Mouse (Mus musculus) left cerebral cortex, postnatal 25 days (tissue): ENCODE measurements around the gene S100a3. TPM values are rescaled to one million over a fixed set of nuclear protein-coding genes. Genes with fewer than 3 reads are reported as not detected.

Experiments
- DNase-seq, 2 experiments: peaks; one replicate each; pipeline ENCODE4 v3.0.0; 2022; ENCODE audit warnings: low spot score in 2 of 2, mixed read lengths in 1 of 2
- intact Hi-C: fragments of 180-260 bp; cut with DNase I; formaldehyde crosslinking; loops from one replicate; pipeline ENCODE4 v1.15.1; 2025
- total RNA-seq, 2 experiments: library from RNA; stranded (reverse); gene quantifications; 2 replicates each; pipeline ENCODE4 v1.2.3; 2021

S100a3 gene
- total RNA-seq, 2 experiments from 2014 or later: 1.1 to 1.4 TPM

- intact Hi-C loops: no loop called here
- no peak for DNase-seq
These were observed 10.0 kb upstream of the S100a3 start for GRCm38 (mm10) chr3:90550421-90550790.

GRCm38 (mm10) chr3:90552231-90552630, 8.1 kb upstream of the S100a3 start:
- no peak for DNase-seq
- intact Hi-C loops: no loop called here

- intact Hi-C loops: no loop called here
These were observed 4.4 kb upstream of the S100a3 start for GRCm38 (mm10) chr3:90555954-90556353.

GRCm38 (mm10) chr3:90574691-90575090, 14.3 kb downstream of the S100a3 start:
- intact Hi-C loops: no loop called here

More at GRCm38 (mm10) chr3:90555954-90556353, 4.4 kb upstream of the S100a3 start:
- peak; percentile 26 to 72 for DNase-seq

GRCm38 (mm10) chr3:90575320-90575719, 14.9 kb downstream of the S100a3 start:
- intact Hi-C loops: no loop called here

More at GRCm38 (mm10) chr3:90574691-90575090, 14.3 kb downstream of the S100a3 start:
- no peak for DNase-seq

GRCm38 (mm10) chr3:90576351-90577001, 16.1 kb downstream of the S100a3 start:
- intact Hi-C loops: no loop called here
- DNase-seq: no peak

More at GRCm38 (mm10) chr3:90575320-90575719, 14.9 kb downstream of the S100a3 start:
- no peak for DNase-seq

GRCm38 (mm10) chr3:90579433-90579832, 19.1 kb downstream of the S100a3 start:
- intact Hi-C loops: no loop called here
- DNase-seq: no peak

- DNase-seq: no peak
- intact Hi-C loops: loop anchor here (5.0 kb wide), 1 partner anchor 54 kb away; the partner anchor contains the start of gene S100a14
These were observed 20.8 kb downstream of the S100a3 start for GRCm38 (mm10) chr3:90581141-90581540.

- intact Hi-C loops: loop anchor here (5.0 kb wide), 1 partner anchor 55 kb away; the partner anchor contains the start of gene S100a14
These were observed 21.8 kb downstream of the S100a3 start for GRCm38 (mm10) chr3:90582156-90582555.

GRCm38 (mm10) chr3:90582556-90582955, 22.2 kb downstream of the S100a3 start:
- intact Hi-C loops: loop anchor here (5.0 kb wide), 1 partner anchor 55 kb away; the partner anchor contains the start of gene S100a14
- no peak for DNase-seq

More at GRCm38 (mm10) chr3:90582156-90582555, 21.8 kb downstream of the S100a3 start:
- DNase-seq: no peak

- DNase-seq: no peak
- intact Hi-C loops: loop anchor here (5.0 kb wide), 1 partner anchor 57 kb away; the partner anchor contains the start of gene S100a14
These were observed 23.5 kb downstream of the S100a3 start for GRCm38 (mm10) chr3:90583893-90584292.

- intact Hi-C loops: loop anchor here (1.0 to 5.0 kb wide), 4 partner anchors 30 to 122 kb away; partner anchors contain the start of genes S100a1 and S100a13
- peak; percentile 72 to 92 for DNase-seq
These were observed 25.2 kb downstream of the S100a3 start for GRCm38 (mm10) chr3:90585595-90585994.

GRCm38 (mm10) chr3:90586016-90586643, 25.8 kb downstream of the S100a3 start:
- no peak for DNase-seq
- intact Hi-C loops: loop anchor here (5.0 kb wide), 2 partner anchors 74 to 121 kb away; partner anchors contain the start of genes S100a1 and S100a13

- DNase-seq: no peak
- intact Hi-C loops: loop anchor here (5.0 kb wide), 2 partner anchors 75 to 120 kb away; partner anchors contain the start of genes S100a1 and S100a13
These were observed 26.5 kb downstream of the S100a3 start for GRCm38 (mm10) chr3:90586906-90587305.

GRCm38 (mm10) chr3:90587361-90588101, 27.2 kb downstream of the S100a3 start:
- DNase-seq: peak; percentile 53 to 91
- intact Hi-C loops: loop anchor here (5.0 kb wide), 2 partner anchors 75 to 120 kb away; partner anchors contain the start of genes S100a1 and S100a13

- no peak for DNase-seq
These were observed 29.0 kb downstream of the S100a3 start for GRCm38 (mm10) chr3:90589390-90589789.

GRCm38 (mm10) chr3:90589947-90590346, 29.6 kb downstream of the S100a3 start, which contains the start of gene S100a2:
Gene S100a2, plus strand, starts transcription at chr3:90590247.
- intact Hi-C loops: loop anchor here (5.0 kb wide), 2 partner anchors 78 to 117 kb away; partner anchors contain the start of genes S100a1 and S100a13
- no peak for DNase-seq

More at GRCm38 (mm10) chr3:90589390-90589789, 29.0 kb downstream of the S100a3 start:
- intact Hi-C loops: loop anchor here (5.0 kb wide), 2 partner anchors 77 to 118 kb away; partner anchors contain the start of genes S100a1 and S100a13

- intact Hi-C loops: no loop called here
- DNase-seq: no peak
These were observed 34.1 kb downstream of the S100a3 start for GRCm38 (mm10) chr3:90594466-90594865.

GRCm38 (mm10) chr3:90595556-90595955, 35.2 kb downstream of the S100a3 start:
- no peak for DNase-seq
- intact Hi-C loops: no loop called here
